Mouse (Mus musculus) Patski (cell line): ENCODE measurements at regions not wholly inside any gene's neighbourhood (a gene's known extent, or its start where the extent isn't known, plus 50 kb on each side); places are given as distances from the start of the nearest gene placed in this dataset.

Source experiments
- ATAC-seq: fragments of 100-300 bp; one replicate; pipeline ENCODE4 v1.8.0; 2021
- CTCF ChIA-PET: fragments of 350-600 bp; sonication (Branson Sonifier 250); formaldehyde crosslinking; loops from one replicate; lab custom pipeline; 2022; ENCODE audit warnings: inconsistent platforms; lab: Charles Lee
- POLR2A ChIA-PET: fragments of 350-600 bp; sonication (Branson Sonifier 250); formaldehyde crosslinking; loops from one replicate; lab custom pipeline; 2022; ENCODE audit warnings: antibody characterized with exemption, inconsistent platforms; lab: Charles Lee
- DNase-seq: peaks from one replicate; pipeline ENCODE4 v3.0.0-alpha.2; 2011; ENCODE audit warnings: low read depth, low spot score
- H3K27me3 ChIP-seq: fragments of 371-371 bp; one replicate; pipeline ENCODE4 v1.5.1; 2021
- CTCF ChIP-seq: fragments of 100-300 bp; IDR thresholded peaks from one replicate; pipeline ENCODE4 v1.5.1; 2021
- in situ Hi-C: fragments of 300-500 bp; cut with MboI; formaldehyde crosslinking; loops from 3 replicates; pipeline ENCODE4 v1.11.1; 2018; ENCODE audit warnings: low pct_unique_long_range_greater_than_20kb, mixed read lengths

DNA sequence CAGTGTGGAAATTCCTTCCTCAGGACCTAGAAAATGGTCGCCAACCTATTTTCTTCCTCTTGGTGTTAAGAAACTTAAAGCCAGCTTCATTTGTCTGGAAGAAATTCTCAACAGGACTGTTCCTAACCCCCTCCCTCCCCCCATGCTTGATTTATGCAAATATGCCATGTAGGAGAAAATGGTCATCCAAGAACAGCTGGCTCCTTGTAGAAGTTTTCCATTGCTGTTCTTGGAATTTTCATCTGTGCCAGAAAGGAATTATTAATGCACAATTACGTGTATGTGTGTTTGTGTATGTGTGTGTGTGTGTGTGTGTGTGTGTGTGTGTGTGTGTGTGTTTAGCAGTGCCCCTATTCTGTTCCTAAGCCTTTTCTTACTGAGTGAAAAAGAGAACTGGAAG lies 178.6 kb upstream of the Tcf21 start:
- in situ Hi-C loops, result no loop called here
- ATAC-seq, result no peak
- TF ChIP-seq CTCF, result no peak
- ChIA-PET POLR2A (no interaction called here), CTCF (interaction anchor here (0.6 to 0.9 kb wide), 2 partner anchors 32 to 395 kb away, joined by 3 read pairs; no protein-coding TSS in a partner anchor)
- peaks cover 8% of the 10 kb centered on the region for H3K27me3 ChIP-seq
- DNase-seq, result no peak

DNA sequence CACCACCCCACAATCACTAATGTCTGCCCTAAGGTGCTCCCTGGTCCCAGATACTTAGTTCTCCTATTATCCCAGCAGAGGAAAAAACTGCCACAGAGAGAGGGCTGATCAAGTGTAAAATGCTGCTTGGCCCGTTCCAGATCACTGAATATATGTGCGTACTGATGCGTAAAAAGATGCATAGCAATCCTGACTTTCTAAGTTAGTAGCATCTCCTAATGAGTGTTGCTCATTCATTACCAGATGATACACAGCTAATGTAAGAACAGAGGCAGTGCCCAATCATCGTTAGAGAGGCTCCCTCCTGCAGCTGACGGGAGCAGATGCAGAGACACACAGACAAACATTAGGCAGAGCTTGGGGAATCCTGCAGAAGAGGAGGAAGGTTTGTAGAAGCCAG lies 177.6 kb upstream of the Tcf21 start:
- ATAC-seq (no peak), DNase-seq (no peak)
- ChIA-PET CTCF (interaction anchor here (1.1 kb wide), 1 partner anchor 11 kb away, joined by 3 read pairs; no protein-coding TSS in a partner anchor), POLR2A (no interaction called here)
- peaks cover 11% of the 10 kb centered on the region for H3K27me3 ChIP-seq
- TF ChIP-seq CTCF, result no peak
- in situ Hi-C loops, result no loop called here

DNA sequence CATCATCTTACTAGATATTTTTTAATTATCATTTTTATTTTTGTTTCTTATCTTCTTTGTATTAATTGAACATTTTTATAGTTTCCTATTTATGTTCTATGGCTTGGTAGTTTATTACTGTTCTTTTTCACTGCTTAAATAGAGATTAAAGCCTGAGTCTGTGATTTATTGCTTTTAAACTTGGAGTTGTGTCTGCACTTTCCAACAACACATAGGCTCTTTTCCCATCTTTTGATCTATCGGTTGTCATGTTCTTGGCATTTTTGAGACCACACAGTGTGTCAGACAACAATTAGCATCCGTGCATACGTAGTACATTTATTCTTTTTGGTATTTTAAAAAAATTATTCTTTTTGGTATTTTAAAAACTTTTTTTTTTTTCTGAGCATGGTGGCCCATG lies 173.2 kb upstream of the Tcf21 start:
- ATAC-seq (no peak), DNase-seq (no peak)
- no peak for TF ChIP-seq CTCF
- ChIA-PET POLR2A (no interaction called here), CTCF (no interaction called here)
- in situ Hi-C loops, result no loop called here
- peaks cover 37% of the 10 kb centered on the region for H3K27me3 ChIP-seq

DNA sequence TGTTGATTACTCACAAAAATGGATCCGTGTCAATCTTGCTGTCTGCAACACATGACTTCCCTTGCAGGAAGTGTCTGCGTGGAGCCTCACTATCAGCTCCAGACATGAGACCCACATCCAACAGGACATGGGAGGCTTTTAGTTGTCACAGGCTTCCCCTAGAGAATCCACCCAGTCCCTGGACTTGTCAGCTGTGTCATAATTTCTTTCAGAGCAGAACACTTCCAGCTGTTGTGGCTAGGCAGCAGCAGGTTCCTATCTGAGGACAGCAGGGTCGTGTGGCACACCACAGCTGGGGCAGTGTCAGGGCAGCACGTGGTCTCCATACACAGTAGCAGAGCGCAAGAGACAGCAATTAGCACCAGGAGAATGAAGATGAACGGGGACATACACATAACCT lies 161.8 kb upstream of the Tcf21 start:
- in situ Hi-C loops, result no loop called here
- POLR2A ChIA-PET, result no interaction called here
- DNase-seq, result no peak
- peaks cover 30% of the 10 kb centered on the region for H3K27me3 ChIP-seq
- TF ChIP-seq CTCF, result no peak
- ATAC-seq, result no peak
- CTCF ChIA-PET, result no interaction called here

DNA sequence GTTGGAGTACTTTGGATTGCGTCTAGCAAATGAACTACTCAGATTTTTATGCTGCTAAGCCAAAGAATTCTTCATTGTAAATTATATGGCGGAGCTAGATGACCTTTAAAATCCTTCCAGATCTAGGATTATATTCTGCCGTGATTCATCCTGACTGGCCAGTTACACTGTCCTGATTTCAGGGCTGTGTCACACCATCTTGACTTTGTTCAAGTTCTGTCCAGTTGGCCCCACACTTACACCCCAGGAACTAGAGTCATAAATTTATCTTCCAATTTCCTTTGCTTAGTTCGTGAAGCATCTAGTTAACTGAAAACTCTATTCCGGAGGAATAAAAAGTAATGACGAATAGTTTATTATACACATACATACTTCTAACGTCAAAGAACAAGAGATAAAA lies 158.5 kb upstream of the Tcf21 start:
- H3K27me3 ChIP-seq, result peaks cover 26% of the 10 kb centered on the region
- ChIA-PET CTCF (no interaction called here), POLR2A (no interaction called here)
- DNase-seq, result no peak
- TF ChIP-seq CTCF, result no peak
- in situ Hi-C loops, result no loop called here
- ATAC-seq, result no peak

DNA sequence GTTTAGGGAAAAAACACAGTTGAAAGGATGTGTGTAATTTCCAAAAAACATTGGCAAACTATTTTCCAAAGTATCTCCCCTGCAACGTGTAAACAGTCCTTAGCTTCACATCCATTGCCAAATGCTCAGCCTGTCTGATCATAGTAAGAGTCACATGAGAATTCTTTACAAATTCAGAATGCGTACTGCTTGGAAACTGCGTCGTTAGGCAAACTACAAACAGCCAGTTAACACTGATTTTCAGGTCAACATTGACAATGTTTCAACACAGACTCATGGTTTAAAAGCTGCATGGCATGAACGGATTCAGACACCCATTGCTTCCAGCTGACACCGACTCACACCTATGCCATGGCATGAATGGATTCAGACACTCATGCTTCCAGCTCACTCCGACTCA lies 137.0 kb upstream of the Tcf21 start:
- no peak for DNase-seq
- ChIA-PET CTCF (no interaction called here), POLR2A (no interaction called here)
- ATAC-seq, result no peak
- in situ Hi-C loops, result no loop called here
- TF ChIP-seq CTCF, result no peak
- H3K27me3 ChIP-seq, result peaks cover 18% of the 10 kb centered on the region

DNA sequence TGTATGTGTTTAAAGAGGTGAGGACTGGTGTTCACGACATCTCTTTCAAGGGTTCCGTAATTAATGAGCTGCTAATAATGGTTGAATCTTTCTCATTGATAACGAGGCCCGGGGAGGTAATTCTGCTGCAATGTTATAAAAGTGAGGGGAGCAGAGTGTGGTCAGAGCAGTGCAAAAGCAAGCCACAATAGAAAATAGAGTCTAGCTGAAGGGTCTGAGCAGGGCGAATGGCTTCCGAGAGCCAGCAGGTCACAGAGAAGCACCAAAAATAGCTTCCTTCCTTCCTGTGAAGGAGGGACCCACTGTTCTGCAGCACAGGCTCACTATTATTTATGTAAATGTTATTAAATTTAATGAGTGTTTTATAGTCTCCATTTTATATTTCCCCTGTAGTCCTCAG lies 133.3 kb upstream of the Tcf21 start:
- ATAC-seq, result no peak
- H3K27me3 ChIP-seq, result peaks cover 29% of the 10 kb centered on the region
- POLR2A ChIA-PET, result no interaction called here
- CTCF ChIA-PET, result no interaction called here
- TF ChIP-seq CTCF, result no peak
- DNase-seq, result no peak
- in situ Hi-C loops, result no loop called here

DNA sequence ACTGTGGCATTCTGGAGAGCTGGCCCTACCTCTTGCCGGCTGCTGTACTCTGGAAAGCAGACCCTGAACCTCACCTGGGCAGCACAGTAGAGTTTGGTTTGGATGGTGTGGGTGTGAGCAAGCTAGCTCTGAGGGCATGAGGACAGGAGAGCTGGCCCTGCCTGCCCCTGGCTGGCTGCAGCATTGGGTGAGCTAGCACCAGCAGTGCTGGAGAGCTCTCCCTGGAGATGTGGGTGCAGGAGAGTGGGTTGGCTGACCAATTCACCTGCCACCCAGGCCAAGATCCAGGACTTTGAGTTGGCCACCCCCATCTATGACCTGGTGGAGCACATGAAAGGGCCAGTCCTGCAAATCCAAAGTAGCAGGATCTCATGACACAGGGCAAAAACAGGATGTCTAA lies 124.3 kb upstream of the Tcf21 start:
- CTCF ChIA-PET, result interaction anchor here (0.7 kb wide), 1 partner anchor 16 kb away, joined by 3 read pairs; no protein-coding TSS in a partner anchor
- ATAC-seq, result no peak

DNA sequence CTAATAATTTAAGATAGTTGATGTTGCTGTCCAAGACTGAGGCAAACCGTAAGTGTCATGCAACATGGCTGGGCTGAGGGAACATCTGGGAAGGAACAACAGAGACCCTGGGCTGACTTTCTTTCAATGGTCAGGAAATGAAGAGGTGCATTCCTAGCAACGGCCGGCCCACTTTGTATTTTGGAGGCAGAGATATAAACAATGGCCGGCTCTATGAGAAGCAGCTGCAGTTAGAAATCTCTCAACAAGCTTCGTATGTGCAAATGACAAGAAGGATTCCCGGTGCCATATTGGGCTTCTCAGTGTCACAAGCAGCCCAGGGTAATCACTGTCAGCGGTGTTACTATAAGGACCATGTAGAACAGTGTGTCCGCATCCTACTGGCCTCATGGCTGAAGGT lies 108.0 kb upstream of the Tcf21 start:
- in situ Hi-C loops, result no loop called here
- no peak for TF ChIP-seq CTCF
- DNase-seq, result no peak
- H3K27me3 ChIP-seq, result peaks cover 8% of the 10 kb centered on the region
- POLR2A ChIA-PET, result interaction anchor here (0.8 kb wide), 1 partner anchor 900 kb away, joined by 6 read pairs; no protein-coding TSS in a partner anchor
- no peak for ATAC-seq
- CTCF ChIA-PET, result interaction anchor here (0.6 kb wide), 1 partner anchor 17 kb away, joined by 3 read pairs; no protein-coding TSS in a partner anchor

More for the DNA sequence above, 124.3 kb upstream of the Tcf21 start:
- TF ChIP-seq CTCF, result no peak
- POLR2A ChIA-PET, result no interaction called here
- H3K27me3 ChIP-seq, result peaks cover 5% of the 10 kb centered on the region
- DNase-seq, result no peak
- in situ Hi-C loops, result no loop called here

DNA sequence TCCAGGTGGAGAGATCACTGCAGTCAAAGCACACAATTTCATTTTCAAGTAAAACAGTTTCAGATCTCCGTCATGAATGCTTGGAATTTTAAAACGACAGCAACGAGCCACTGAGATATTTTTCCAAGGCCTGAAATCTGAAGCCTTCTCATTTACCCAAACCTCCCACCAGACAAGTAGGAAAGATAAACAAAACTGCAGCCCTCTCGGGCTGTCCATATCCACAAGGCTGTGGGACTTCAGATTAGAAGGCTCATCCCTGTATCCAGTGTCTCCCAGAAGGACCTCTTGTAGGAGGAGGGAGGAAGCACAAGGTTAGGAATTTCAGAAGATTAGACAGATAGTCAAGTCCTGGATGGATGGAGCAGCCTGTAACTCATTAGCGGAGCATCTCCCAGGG lies 106.1 kb upstream of the Tcf21 start:
- CTCF ChIA-PET, result no interaction called here
- POLR2A ChIA-PET, result no interaction called here
- no peak for DNase-seq
- TF ChIP-seq CTCF, result no peak
- ATAC-seq, result no peak
- H3K27me3 ChIP-seq, result peaks cover 17% of the 10 kb centered on the region
- in situ Hi-C loops, result no loop called here

DNA sequence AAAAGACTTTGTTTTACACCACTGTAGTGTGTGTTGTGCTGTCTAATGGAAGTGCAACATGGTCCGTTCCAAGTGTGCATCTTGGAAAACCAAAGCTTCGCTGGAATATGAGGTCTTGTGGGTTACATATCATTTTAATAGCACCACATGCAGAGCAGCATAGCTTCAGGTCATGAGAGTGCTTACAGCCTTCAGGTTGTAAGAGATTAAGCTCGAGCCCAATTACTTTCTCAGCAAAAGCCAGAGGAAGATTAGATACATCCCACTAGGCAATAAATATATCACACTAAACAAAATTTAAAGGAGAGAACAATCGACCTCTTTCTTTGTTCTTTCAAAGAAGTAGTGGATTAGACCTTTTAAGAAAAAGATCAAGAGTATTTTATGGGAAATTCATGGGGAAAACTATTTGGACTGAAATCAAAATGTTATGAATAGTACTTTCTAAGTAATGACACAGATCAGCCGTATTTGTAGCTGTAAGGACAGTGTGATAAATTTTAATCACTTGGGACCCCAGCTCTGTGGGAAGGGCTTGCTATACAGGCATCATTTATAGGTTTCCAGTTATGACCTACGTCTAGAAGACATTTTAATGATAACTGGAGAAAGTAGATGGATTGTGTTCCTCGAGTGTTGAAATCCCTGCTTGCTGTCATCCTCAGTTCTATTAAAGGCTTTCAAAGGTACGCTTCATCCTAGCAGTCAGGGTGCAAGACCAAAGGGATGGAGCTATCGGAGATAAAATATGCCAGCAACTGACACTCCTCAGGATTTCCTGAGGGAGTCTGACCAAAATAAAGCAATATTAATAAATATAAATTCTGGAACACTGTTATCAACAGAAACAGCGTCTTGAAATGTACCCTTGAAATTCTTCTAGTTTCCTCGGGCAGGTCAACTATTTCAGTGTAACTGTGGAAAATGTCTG lies 101.3 kb upstream of the Tcf21 start:
- POLR2A ChIA-PET, result no interaction called here
- CTCF ChIA-PET, result no interaction called here
- peaks cover 32% of the 10 kb centered on the region for H3K27me3 ChIP-seq
- ATAC-seq, result no peak
- no peak for TF ChIP-seq CTCF
- in situ Hi-C loops, result no loop called here
- no peak for DNase-seq
